Mouse (Mus musculus): ENCODE measurements around the gene Utp15.

Utp15 gene

DNA sequence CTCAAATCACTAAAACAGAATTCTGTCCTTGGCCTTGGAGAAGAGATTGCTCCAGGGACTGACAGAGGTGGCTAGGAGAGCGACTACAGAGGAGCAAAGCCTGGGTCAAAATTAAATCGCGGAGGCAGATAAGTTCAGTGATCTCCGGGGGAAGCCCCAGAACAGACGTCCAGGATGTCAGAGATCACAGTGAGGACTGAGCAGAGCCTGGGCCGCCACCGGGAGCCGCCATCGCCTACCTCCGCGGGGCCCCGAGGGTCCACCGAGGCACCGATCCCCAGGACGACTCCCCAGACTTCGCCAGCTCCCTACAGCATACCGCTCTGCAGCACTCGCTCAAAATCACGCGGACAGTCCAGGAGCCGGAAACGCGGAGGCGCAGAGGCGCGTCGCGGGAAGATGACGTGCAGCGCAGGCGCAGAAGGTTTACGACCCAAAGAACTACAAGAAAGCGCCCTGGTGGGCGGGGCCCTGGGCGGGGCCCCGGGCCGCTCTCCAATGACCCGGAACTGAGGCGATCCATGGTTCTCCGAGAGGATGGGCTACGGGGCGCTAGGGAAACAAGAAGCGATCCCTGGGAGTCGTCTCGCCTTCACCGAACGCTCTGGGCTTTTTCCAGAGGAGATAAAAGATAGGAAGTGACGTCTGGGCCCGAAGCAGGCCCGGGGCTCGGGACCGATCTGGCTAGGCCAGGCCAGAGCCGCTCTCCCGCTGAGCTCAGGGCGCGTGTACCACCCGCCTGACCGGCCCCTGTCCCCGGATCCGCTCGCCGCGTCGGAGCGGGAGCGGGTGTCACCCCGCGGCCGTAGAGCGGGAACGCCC, at the start of gene Utp15, which contains the start of gene Ankra2:
Gene Utp15, minus strand, starts transcription at position 406 of the 822 bp plus-strand sequence.
Gene Ankra2, plus strand, starts transcription at position 439 of the 822 bp plus-strand sequence.
- peak; percentile 98 for DNase-seq

DNA sequence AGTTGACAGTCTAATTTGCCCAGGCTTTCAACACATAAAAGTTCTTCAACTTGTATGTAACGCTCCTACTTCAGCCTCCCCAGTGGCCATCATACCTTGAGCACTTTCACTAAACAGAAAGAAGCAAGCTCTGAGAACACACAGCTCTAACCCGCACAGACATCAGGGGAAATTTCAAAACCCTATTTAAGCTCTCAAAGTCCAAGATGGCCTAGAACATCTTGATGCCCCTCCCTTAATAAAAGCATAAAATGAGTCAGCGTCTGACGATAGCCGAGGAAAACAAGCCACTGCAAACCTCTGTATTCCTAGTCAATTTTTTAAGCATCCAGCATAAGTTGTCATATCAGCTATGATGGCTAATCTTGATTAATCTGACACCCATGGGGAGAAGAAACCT, 48.8 kb upstream of the Utp15 start:
- no peak for DNase-seq

DNA sequence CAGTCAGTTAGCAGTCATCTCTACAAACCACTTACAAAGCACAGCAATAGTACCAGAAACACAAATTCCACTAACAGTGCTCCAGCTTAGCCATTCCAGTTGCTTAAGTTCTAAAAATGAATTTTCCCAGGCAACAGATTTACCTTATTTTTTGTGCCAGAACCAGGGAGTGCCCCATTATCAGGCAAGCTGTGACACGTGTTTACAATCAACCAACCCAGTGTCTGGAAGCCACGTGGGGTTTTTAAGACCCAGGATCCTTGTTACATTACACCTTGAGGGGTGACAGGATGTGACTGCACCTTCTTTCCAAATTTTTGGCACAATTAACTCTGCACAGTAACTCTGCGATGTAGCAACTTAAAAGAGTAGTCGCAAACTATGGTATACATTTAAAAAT, 45.9 kb upstream of the Utp15 start:
- no peak for DNase-seq

DNA sequence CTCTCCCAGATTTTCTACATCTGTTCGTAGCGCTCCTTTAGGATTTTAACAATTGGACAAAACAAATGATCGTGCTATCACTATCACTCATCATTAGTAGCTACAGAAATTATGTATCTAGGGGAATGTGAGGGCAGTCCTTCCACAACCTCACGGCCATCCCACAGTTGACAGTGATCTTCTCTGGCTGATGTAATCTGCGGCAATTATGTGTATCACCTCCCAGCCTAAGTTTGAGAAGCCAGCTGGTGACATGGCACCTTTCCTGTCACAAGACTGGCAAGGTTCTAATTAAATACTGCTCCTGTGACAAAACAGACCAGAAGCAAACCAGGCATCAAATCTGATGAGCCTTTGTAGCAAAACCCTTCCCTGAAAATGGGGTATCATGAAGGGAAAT, 45.2 kb upstream of the Utp15 start:
- DNase-seq: no peak

DNA sequence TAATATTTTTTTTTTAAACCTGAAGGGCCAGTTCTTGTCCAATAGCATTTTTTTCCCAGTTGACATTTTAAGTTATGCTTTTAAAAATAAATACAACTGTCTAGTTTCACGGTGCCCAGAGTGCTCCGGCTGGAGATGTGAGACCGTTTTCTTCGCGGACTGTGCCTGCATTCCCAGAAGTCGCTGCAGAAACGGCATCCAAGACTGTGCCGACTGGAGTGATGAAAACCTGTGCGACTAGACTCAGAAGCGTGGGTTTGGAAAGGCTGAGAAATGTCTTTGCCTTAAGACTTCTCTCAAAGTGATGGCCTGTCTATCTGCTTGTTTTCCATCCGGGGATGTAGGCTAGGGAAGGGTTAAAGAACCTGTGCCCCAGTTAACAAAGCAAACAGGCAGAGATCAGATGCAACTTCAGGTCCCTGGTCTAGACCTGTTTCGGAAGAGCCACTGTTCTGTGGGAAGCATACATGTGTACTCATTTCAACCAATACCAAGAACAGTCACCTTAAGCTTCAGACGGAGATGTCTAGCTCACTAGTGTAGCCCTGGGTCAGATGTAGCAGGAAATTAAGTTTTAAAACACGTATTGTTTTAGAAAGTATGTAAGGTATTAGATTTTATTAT, 44.1 kb upstream of the Utp15 start:
- no peak for DNase-seq

DNA sequence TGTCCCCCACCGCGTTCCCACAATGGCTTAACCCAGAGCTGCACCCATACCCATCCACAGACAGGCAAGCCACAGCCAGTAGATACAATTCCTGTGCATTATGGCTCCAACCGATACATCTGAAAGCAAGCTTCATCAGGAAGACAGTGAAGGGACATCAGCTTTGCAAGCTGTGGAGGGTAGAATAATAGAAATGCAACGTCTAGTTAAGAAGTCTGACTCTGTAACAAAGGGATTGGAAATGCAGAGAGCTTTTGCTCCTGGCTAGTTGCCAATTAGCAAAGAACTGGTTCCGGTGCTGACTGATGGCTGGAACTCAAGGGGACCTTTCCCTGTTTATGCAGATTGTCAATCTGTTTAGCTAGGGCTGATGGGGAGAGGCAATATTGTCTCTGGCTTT, 43.6 kb upstream of the Utp15 start:
- no peak for DNase-seq

DNA sequence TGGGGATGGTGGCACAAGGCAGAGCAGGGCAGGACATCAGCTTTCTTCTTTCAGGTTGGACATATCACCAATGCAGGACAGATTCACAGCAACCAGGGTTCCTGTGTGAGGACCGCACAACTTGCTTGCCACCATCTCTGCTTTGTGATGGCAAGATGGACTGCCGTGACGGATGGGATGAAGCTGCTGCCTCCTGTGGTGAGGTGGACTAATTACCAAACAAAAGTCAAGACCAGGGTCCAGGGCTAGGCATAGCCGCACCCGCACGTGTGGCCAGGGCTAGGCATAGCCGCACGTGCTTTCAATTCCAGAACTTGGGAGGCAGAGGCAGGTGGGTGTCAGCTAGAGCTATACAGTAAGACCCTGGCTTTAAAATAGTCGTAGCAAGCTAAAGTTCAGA, 42.4 kb upstream of the Utp15 start:
- DNase-seq: no peak

DNA sequence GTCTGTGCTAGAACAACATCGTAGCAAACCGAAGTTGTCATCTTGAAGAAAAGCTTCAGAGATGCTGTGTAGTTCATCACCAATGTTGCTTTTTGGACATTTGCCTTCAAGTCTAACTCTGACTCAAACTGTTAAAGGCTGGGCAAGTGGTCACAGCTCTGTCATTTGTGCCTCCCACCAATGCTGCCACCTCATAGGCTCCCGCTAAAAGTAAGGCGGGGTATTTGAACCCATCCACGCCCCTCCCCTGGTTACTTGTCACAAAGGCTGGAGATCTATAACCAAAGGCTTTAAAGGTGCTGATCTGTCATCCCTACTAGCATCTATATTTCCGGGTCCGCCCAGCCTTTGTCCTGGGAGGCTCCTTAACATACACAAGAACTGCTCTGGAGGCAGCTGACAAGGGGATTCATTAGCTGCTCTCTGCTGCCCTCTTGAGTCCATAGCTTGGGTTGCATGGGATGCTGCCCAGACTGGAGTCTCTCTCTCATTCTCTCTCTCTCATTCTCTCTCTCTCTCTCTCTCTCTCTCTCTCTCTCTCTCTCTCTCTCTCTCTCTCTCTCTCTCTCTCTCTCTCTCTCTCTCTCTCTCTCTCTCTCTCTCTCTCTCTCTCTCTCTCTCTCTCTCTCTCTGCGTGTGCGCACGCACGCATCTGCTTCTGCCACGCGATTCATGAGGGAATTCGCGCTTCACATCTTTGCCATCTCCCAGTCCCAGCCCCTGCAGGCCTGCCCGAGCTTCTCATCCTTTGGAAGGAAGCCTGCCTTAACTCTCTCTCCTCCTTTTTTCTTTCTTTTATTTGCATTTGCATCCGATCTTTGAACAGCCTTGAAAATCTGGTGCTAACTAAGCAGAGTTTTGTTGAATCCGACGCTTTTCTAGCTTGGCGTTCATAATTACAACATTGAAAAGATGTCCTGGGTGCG, 36.3 kb upstream of the Utp15 start:
- peak; percentile 77 for DNase-seq

DNA sequence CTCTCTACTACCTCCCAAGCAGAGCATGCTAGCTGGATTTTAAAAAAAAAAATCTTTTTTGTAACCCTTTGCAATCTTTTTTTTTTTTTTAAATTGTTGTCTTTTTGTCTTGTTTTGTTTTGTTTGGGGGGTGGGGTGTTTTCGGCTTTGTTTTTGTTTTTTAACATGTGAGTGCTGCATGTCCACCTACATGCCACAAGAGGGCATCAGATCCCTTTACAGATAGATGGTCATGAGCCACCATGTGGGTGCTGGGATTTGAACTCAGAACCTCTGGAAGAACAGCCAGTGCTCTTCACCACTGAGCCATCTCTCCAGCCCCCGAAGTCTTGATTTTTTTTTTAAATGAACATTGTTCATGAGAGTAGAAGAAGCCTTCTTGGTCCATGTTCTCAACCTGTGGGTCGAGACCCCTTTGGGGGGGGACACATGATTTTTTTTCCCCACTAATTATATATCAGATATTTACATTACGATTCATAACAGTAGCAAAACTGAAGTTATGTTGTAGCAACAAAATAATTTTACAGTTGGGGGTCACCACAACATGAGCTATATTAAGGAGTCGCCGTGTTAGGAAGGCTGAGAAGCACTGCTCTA, 35.1 kb upstream of the Utp15 start:
- DNase-seq: no peak

DNA sequence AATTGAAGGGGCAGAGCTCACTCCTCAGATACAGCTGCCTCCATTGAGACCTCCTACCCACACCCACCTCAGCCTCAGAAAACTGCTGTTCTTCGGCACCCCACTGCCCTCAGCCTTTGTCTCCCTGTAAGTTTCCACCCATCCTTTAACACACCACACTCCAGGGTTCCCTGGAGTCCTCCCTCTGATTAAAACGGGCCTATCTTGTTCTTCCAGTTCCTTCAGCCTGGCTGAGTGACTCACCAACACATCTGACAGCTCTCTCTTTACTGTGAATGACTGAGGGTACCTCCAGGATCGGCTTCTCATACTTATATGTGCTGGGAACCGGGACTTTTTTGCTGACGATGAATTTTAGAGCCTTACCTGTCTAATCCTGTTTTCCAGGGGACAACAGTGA, 33.2 kb upstream of the Utp15 start:
- DNase-seq: no peak

DNA sequence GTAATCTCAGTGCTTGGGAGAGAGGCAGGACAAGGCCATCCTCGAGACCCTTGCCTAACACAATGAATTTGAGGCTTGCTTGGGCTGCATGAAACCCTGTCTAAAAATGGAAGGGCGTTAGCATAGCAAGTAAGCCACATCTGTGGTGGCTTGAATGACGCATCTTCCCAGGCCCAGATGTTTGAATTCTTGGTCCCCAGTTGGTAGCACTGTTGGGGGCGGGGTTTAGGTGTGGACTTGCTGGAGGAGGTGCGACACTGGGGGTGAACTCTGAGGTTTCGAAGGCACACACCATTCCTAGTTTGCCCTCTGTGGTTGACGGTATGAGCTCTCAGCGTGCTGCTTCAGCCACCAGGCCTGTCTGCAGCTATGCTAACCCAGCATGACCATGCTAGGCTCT, 28.9 kb upstream of the Utp15 start:
- DNase-seq: no peak

DNA sequence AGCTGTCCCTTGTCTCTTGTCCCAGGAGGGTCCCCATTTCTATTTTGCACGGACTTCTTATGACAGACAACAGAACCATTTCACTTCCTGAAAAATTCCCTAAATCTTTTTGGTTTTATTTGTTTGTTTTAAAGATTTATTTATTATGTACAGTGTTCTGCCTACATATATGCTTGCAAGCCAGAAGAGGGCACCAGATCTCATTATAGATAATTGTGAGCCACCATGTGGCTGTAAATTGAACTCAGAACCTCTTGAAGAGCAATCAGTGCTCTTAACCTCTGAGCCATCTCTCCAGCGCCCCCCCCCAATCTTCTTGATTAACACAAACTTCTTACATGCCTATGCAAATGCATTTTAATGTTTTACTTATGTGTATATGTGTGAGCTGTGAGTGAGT, 27.9 kb upstream of the Utp15 start:
- no peak for DNase-seq

DNA sequence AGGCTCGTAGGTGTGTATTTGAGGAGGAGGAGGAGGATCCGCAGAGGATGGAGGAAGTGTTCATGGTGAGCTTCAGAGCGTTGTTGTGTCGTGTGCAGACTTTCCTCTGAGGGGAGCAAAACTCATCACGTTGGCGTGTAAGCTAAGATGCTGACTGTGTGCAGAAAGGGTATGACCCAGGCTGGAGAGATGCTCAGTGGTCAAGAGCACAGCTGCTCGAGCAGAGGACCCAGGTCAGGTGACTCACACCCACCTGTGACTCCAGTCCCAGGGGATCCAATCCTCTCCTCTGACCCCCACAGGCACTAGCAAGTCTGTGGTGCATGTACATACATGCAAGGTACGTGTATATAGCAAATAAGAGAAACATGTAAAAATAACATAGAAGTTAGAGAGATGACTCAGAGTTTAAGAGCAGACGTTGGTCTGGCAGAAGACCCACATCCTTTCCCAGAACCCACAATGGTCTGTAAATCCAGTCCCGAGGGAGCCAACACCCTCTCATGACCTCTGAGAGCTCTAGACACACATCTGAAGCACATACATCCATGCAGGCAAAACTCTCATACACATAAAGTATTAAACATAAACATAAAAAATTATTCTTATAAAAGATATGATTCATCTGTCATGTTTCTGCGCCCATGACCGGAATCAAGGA, 18.3 kb upstream of the Utp15 start:
- no peak for DNase-seq

DNA sequence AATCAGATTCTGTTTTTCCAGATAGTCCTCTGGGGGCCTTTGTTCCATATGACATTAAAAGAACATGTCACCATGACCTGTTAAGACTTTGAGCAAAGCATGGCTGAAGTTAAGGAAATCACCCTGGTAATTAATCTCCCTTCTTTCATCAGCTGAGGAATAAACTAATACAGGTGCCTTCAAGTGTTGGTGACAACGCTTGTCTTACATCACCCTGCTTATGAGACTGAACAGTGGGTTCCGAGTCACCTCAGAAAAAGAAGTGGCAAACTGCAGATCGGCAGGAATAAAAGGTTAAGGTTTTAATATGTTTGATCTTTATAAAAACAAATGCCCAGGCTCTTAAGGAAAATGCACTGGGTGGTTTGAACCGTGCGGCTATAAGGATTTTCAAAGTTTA, 16.8 kb upstream of the Utp15 start, which contains the start of gene Gm21976:
Gene Gm21976, plus strand, starts transcription at position 202 of the 400 bp plus-strand sequence.
- DNase-seq: no peak

DNA sequence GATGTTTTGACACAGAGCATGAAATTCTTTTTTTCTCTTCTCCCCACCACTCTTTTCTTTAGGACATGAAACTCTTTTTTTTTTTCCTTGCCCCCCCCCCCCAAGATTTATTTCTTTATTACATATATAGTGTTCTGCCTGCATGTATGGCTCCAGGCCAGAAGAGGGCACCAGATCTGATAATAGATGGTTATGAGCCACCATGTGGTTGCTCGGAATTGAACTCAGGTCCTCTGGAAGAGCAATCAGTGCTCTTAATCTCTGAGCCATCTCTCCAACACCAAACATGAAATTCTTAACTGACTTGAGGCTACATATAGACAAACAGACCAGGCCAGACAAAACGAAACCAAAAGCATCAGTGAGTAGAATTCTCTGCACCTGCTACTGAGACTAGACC, 14.7 kb upstream of the Utp15 start:
- no peak for DNase-seq

DNA sequence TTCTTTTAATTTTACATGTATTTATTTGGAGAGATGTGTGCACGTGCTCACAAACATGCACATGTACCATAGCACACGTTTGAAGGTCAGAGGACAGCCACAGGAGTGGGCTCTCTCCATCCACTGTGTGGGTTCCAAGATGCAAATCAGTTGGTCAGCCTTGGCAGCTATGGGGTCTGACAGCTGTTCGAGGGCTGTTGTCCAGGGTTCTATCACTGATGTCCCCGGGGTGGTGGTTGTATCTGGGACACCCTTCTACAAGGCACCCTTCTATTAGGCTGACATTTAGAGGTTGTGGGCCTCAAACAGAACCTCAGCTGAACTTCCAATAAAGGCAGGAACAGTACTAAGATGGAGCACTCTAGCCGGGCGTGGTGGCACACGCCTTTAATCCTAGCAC, 13.4 kb upstream of the Utp15 start:
- no peak for DNase-seq

DNA sequence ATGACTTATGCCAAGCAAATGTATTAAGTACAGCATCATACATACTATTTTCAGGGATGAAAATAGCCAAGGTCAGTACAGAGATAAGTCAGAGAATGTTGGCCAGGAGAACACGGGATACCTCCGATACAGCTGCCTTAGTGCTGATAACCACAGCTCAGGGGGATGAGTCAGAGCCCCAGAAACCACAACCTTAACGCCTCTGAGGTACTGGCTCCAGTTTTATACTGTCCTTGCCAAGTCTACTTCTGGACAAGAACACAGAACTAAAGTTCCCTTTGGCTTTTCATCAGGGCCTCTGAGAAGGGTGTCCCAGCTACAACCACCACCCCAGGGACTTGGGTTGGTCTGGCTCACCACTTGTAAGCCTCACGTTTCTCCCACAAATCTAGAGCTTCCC, 12.8 kb upstream of the Utp15 start:
- DNase-seq: no peak

DNA sequence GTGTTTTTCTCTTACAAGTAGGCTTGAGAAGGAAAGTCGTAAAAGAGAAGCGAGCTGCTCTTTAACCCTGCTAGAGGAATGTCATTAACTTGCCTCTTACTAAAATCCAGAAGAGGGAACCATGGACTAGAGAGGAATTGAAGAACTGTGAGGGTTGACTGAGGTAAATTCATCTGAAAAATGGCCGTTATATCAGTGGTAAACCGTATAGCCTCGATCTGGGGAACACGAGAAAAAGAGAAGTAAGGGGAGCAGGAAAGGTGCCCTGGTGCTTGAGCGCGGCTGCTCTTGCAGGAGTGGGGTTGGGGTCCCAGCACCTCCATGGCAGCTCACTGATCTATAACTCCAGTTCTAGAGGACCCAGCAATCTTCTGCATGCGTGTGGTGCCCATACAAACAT, 11.2 kb upstream of the Utp15 start:
- no peak for DNase-seq

DNA sequence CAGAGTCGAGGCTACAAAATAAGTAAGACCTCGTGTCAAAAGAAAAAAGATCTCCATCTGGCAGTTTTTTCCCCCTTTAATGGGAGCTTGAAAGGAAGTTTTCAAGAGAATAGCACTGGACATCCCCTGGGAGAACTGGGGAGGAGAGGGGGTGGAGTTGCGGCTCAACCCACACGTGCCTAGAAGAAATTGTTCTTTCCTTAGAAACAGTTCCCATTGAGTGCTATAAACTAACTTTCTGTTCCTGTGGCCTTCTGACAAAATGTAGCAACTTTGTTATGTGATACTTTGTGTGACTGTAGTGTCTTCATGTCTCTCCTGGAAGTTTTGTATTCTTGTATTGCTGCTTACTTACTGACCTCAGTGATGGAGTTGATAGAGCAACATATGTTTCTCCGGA, 1.3 kb upstream of the Utp15 start:
- DNase-seq: no peak

DNA sequence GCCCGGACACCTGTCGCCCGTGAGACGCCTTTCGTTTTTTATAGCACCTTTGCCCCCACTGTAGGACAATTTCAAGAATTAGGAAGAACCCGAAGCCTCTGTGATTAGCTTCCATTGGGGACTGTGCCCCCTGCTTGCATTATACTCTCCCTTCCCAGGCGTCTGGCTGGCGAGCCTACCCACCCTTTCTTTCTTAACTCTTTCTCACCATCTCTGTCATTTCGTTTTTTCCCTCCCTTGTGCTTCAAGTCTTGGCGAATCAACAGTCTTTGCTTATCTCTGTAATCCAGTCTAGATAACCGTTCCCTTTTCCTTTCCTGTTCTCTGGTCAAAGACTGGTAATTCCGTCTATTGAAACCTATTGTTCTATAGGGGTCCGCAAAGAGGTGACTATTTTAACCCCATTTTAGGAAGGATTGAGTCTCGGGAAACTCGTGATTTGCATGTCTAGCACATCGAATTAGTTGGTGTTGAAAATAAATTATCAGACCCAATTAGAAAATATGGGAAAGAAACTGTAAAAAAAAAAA, 682 bp upstream of the Utp15 start:
- no peak for DNase-seq

DNA sequence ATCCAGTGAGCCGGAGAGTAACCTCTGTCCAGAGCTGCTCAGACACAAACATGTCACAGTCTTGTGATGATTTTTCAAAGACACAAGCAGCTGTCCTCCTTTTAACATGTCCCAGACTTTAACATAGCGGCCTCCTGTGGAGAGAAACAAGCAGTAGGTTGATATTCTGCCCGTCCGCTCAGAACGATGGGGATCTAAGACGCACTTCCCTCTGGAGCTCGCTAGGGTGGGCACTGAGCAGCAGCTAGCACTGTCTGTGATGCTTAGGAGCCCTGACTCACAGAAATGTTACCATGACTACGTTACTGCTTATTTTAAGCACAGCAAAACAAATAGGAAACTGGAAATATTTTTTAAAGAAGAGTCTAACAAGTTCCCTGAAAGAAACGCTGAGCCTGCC, 7.9 kb downstream of the Utp15 start:
- no peak for DNase-seq

DNA sequence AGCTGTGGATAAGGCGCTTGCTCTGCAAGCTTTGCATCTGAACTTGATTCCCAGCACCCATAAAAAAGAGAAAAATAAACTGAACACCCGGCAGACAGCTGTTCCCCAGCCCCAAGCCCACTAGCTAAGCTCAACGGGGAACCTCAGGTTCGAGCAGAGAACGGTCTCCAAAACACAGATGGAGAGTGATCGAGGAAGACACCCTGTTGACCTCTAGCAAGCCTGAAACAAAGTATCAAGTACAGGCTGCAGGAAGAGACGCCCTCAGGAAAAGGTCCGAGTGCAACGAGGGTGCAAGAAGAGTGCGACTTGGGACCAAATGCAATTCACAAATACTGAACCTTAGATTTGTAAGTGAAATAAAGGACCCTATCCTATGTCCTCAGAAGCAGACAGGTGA, 13.2 kb downstream of the Utp15 start:
- no peak for DNase-seq

Data from thymus, postnatal 4 days (tissue).